Mouse (Mus musculus) bone marrow, adult 2 months (tissue): ENCODE measurements around the gene Six1.

Source experiments
- CTCF ChIP-seq: fragments of 200-500 bp; IDR thresholded peaks from 2 replicates; pipeline ENCODE4 v1.5.1; 2011; ENCODE audit warnings: low read length, control low read depth; ENCODE audit not compliant: control insufficient read depth, insufficient read depth
- POLR2A ChIP-seq: fragments of 200-500 bp; IDR thresholded peaks from 2 replicates; pipeline ENCODE4 v1.6.1; 2011; ENCODE audit warnings: low read depth, mild to moderate bottlenecking, control low read depth, low read length, borderline replicate concordance; ENCODE audit not compliant: control insufficient read depth

- TF ChIP-seq POLR2A: no peak
- no peak for TF ChIP-seq CTCF
Observed at GRCm38 (mm10) chr12:73054576-73055185, 994 bp upstream of the Six1 start.
